Mouse (Mus musculus) right cerebral cortex, postnatal 25 days (tissue): ENCODE measurements around the gene AA467197.

Experiments used
- DNase-seq: peaks from one replicate; pipeline ENCODE4 v3.0.0; 2022

Gene AA467197

GRCm38 (mm10) chr2:122636686-122637085 lies at the start of gene AA467197:
AA467197 (plus strand) TSS chr2:122636986.
- no peak for DNase-seq

GRCm38 (mm10) chr2:122587861-122588519 lies 48.8 kb upstream of the AA467197 start:
- DNase-seq, result no peak

- no peak for DNase-seq
These were observed 46.4 kb upstream of the AA467197 start for GRCm38 (mm10) chr2:122590351-122590750.

- no peak for DNase-seq
These were observed 45.6 kb upstream of the AA467197 start for GRCm38 (mm10) chr2:122591213-122591612.

GRCm38 (mm10) chr2:122595461-122595860 lies 41.3 kb upstream of the AA467197 start:
- DNase-seq, result no peak

- no peak for DNase-seq
These were observed 37.0 kb upstream of the AA467197 start for GRCm38 (mm10) chr2:122599736-122600135.

- no peak for DNase-seq
These were observed 35.4 kb upstream of the AA467197 start for GRCm38 (mm10) chr2:122601354-122601753.

GRCm38 (mm10) chr2:122605829-122606228 lies 31.0 kb upstream of the AA467197 start:
- no peak for DNase-seq

- DNase-seq, result no peak
These were observed 28.0 kb upstream of the AA467197 start for GRCm38 (mm10) chr2:122608820-122609219.

GRCm38 (mm10) chr2:122610746-122611653 lies 25.8 kb upstream of the AA467197 start, which contains the start of gene Gatm:
Gatm (minus strand) TSS chr2:122611303.
- DNase-seq, result peak; percentile 78

GRCm38 (mm10) chr2:122611654-122611973 lies 25.2 kb upstream of the AA467197 start:
- no peak for DNase-seq

GRCm38 (mm10) chr2:122616237-122616636 lies 20.5 kb upstream of the AA467197 start:
- DNase-seq, result peak; percentile 18

GRCm38 (mm10) chr2:122617792-122618191 lies 19.0 kb upstream of the AA467197 start:
- DNase-seq, result no peak

- no peak for DNase-seq
These were observed 18.1 kb upstream of the AA467197 start for GRCm38 (mm10) chr2:122618719-122619118.

GRCm38 (mm10) chr2:122621337-122622110 lies 15.3 kb upstream of the AA467197 start:
- DNase-seq, result no peak

GRCm38 (mm10) chr2:122625930-122626329 lies 10.9 kb upstream of the AA467197 start:
- DNase-seq, result no peak

GRCm38 (mm10) chr2:122628976-122629375 lies 7.8 kb upstream of the AA467197 start:
- peak; percentile 73 for DNase-seq

GRCm38 (mm10) chr2:122629871-122630270 lies 6.9 kb upstream of the AA467197 start:
- DNase-seq, result no peak

GRCm38 (mm10) chr2:122630465-122631225 lies 6.1 kb upstream of the AA467197 start:
- DNase-seq, result peak; percentile 89

GRCm38 (mm10) chr2:122631226-122631801 lies 5.5 kb upstream of the AA467197 start:
- peak; percentile 29 for DNase-seq

GRCm38 (mm10) chr2:122637526-122637997 lies 776 bp downstream of the AA467197 start:
- peak; percentile 51 for DNase-seq

GRCm38 (mm10) chr2:122638029-122638428 lies 1.2 kb downstream of the AA467197 start:
- DNase-seq, result no peak
